ENCODE assay signal across 31 mouse cellular contexts in genomic region chr15:77760037-77760436, GRCm38 (mm10). TPM values are rescaled to one million over a fixed set of nuclear protein-coding genes. Genes with fewer than 3 reads are reported as not detected.
DNase-seq lines count a peak whose midpoint lies in the region; ATAC-seq and TF ChIP-seq lines count a peak whose summit lies in the region.
"Had no signal": no experiment of that assay in that cellular context is flagged by ENCODE, and none has a peak within 500 bp of the region (broad histone marks: within the 10 kb centered on the region; RNA-seq: fewer than 3 reads in every experiment).

No protein-coding gene starts in this region.

- no peak overlapping the region for H3K4me2 ChIP-seq in forebrain, postnatal 0 days (ENCODE audit: low read depth)
- no peak overlapping the region for H3K4me2 ChIP-seq in forebrain, embryonic 11.5 days (ENCODE audit: low read depth, low read length, severe bottlenecking)
- H3K4me2 ChIP-seq: heart, embryonic 11.5 days; hindbrain, embryonic 12.5 days; hindbrain, embryonic 15.5 days had no signal

- H3K36me3 ChIP-seq in forebrain, postnatal 0 days (ENCODE audit: insufficient read depth): peaks cover 44% of the 10 kb centered on the region
- H3K36me3 ChIP-seq in forebrain, embryonic 11.5 days (ENCODE audit: control insufficient read depth, insufficient read depth, low read length): no peaks in the 10 kb centered on the region; the same call in 1 of the 2 replicates

- ATAC-seq in forebrain, postnatal 0 days: peak; percentile 21; the same call in 1 of the 2 replicates
- no peak for ATAC-seq in forebrain, embryonic 11.5 days (replicated peaks; ENCODE audit: low FRiP score)
- ATAC-seq: forebrain, embryonic 14.5 days; intestine, postnatal 0 days had no signal

- H3K4me1 ChIP-seq in forebrain, postnatal 0 days (ENCODE audit: insufficient read depth): no peaks in the 10 kb centered on the region
- no peaks in the 10 kb centered on the region for H3K4me1 ChIP-seq in forebrain, embryonic 11.5 days (replicated peaks; ENCODE audit: control insufficient read depth, insufficient read depth, low read length)
- H3K4me1 ChIP-seq: hindbrain, embryonic 12.5 days; hindbrain, embryonic 15.5 days had no signal

- H3K27me3 ChIP-seq in forebrain, postnatal 0 days (ENCODE audit: insufficient read depth, low read length): no peaks in the 10 kb centered on the region
- H3K27me3 ChIP-seq in forebrain, embryonic 11.5 days (ENCODE audit: control insufficient read depth, insufficient read depth, low read length): no peaks in the 10 kb centered on the region
- H3K27me3 ChIP-seq: hindbrain, embryonic 12.5 days; hindbrain, embryonic 15.5 days had no signal

- no peak overlapping the region for H3K4me3 ChIP-seq in forebrain, postnatal 0 days (ENCODE audit: low read depth, low read length)
- H3K4me3 ChIP-seq in forebrain, embryonic 11.5 days (ENCODE audit: low read depth, low read length): no peak overlapping the region
- H3K4me3 ChIP-seq in layer of hippocampus, adult 2 months: no peak overlapping the region
- H3K4me3 ChIP-seq: forebrain, embryonic 10.5 days; hindbrain, embryonic 12.5 days; hindbrain, embryonic 15.5 days had no signal

- no peak overlapping the region for H3K9ac ChIP-seq in forebrain, postnatal 0 days
- H3K9ac ChIP-seq in forebrain, embryonic 11.5 days (ENCODE audit: low read length): no peak overlapping the region
- H3K9ac ChIP-seq: hindbrain, embryonic 12.5 days; hindbrain, embryonic 15.5 days had no signal

- H3K9me3 ChIP-seq in forebrain, postnatal 0 days (ENCODE audit: low read length): no peaks in the 10 kb centered on the region
- no peaks in the 10 kb centered on the region for H3K9me3 ChIP-seq in forebrain, embryonic 11.5 days (ENCODE audit: control insufficient read depth, low read length)
- H3K9me3 ChIP-seq: forebrain, embryonic 10.5 days; hindbrain, embryonic 12.5 days; hindbrain, embryonic 15.5 days had no signal

- TF ChIP-seq CTCF in forebrain, postnatal 0 days (IDR thresholded peaks at IDR 0.05; ENCODE audit: low read depth): no peak
- no peak for TF ChIP-seq CTCF in layer of hippocampus, adult 2 months (conservative IDR thresholded peaks at IDR 0.05)

- no peak overlapping the region for H3K27ac ChIP-seq in forebrain, postnatal 0 days (ENCODE audit: low read depth, low read length)
- H3K27ac ChIP-seq in forebrain, embryonic 11.5 days (ENCODE audit: low read depth, low read length): no peak overlapping the region
- peak overlapping the region; percentile 57; the same call in 1 of the 2 replicates for H3K27ac ChIP-seq in layer of hippocampus, adult 2 months
- H3K27ac ChIP-seq: forebrain, embryonic 10.5 days; hindbrain, embryonic 12.5 days; hindbrain, embryonic 15.5 days had no signal

- WGBS in forebrain, postnatal 0 days: 89% methylated on average over 16 of the region's 16 CpGs
- WGBS in forebrain, embryonic 11.5 days: 93% methylated on average over 16 of the region's 16 CpGs

- DNase-seq in forebrain, postnatal 0 days: no peak
- no peak for DNase-seq in forebrain, embryonic 11.5 days (ENCODE audit: low spot score)
- DNase-seq in layer of hippocampus, adult 2 months (ENCODE audit: low spot score in 2 of 2): no peak
- no peak for DNase-seq in layer of hippocampus, postnatal 10 days (ENCODE audit: low spot score in 2 of 2)
- DNase-seq in ZHBTc4 (ENCODE audit: low read depth, low spot score): peak; percentile 30
- DNase-seq in left cerebral cortex, adult 18-20 months (ENCODE audit: low spot score in 2 of 2): no peak
- no peak for DNase-seq in spleen, postnatal 36 days (ENCODE audit: low spot score in 2 of 2)
- DNase-seq: adrenal gland, postnatal 10 days; adrenal gland, postnatal 36 days; B cell, adult 2 months; cerebellum, adult 11 months; cerebellum, adult 8-10 months; cerebellum, postnatal 14 days; gastrocnemius, postnatal 25 days had no signal

RNA-seq across cellular contexts. Expression of gene Apol8, which starts 3.2 kb away (rescaled TPM):
- 0.08 and 2.0 TPM in 2 replicates for total RNA-seq in forebrain, postnatal 0 days (2014; rRNA removed)
- polyA plus RNA-seq in forebrain, postnatal 0 days (2015; fragmentation: Nextera tagmentation; extraction: Ambion mirVana): 0.36 and 0.44 TPM in 2 replicates
- 0.16 and 0.21 TPM in 2 replicates for polyA plus RNA-seq in forebrain, embryonic 11.5 days (2014; fragmentation: Nextera tagmentation; extraction: Ambion mirVana)
- 1 to 10 TPM; 5.7 to 7.4 TPM for total RNA-seq in layer of hippocampus, adult 2 months (2021)
- 1 to 10 TPM; 1.4 to 1.8 TPM for total RNA-seq in layer of hippocampus, postnatal 10 days (2021)
- total RNA-seq in left cerebral cortex, adult 18-20 months (2021): 1 to 10 TPM; 7.9 to 9.2 TPM
- total RNA-seq: adrenal gland, adult 18-20 months; adrenal gland, postnatal 36 days; granulocyte monocyte progenitor cell, adult 5-6 weeks; heart, adult 8-10 months; heart, postnatal 25 days had no signal
- polyA plus RNA-seq: embryonic facial prominence, embryonic 14.5 days; heart, embryonic 14.5 days; intestine, embryonic 14.5 days; intestine, postnatal 0 days had no signal

RNA-seq across cellular contexts. Expression of gene Apol9b, which starts 31.2 kb away (rescaled TPM):
- not detected in 2 replicates for total RNA-seq in forebrain, postnatal 0 days (2014; rRNA removed)
- polyA plus RNA-seq in forebrain, postnatal 0 days (2015; fragmentation: Nextera tagmentation; extraction: Ambion mirVana): 0.16 TPM in 1 of 2 replicates, not detected in the other
- not detected in 2 replicates for polyA plus RNA-seq in forebrain, embryonic 11.5 days (2014; fragmentation: Nextera tagmentation; extraction: Ambion mirVana)
- not detected for total RNA-seq in layer of hippocampus, adult 2 months (2021)
- not detected for total RNA-seq in layer of hippocampus, postnatal 10 days (2021)
- not detected for total RNA-seq in left cerebral cortex, adult 18-20 months (2021)
- total RNA-seq: CH12.LX; gastrocnemius, adult 8-10 months; gastrocnemius, postnatal 25 days; granulocyte monocyte progenitor cell, adult 5-6 weeks; heart, postnatal 25 days; MEL had no signal
- polyA plus RNA-seq: embryonic facial prominence, embryonic 11.5 days; embryonic facial prominence, embryonic 14.5 days; forebrain, embryonic 10.5 days; forebrain, embryonic 14.5 days; heart, embryonic 14.5 days; hindbrain, embryonic 12.5 days; hindbrain, embryonic 15.5 days had no signal
